ENCODE assay signal across 14 mouse cellular contexts in genomic region chr14:36183701-36184100, GRCm38 (mm10).
DNase-seq lines count a peak whose midpoint lies in the region; ATAC-seq lines count a peak whose summit lies in the region.
"Had no signal": no experiment of that assay in that cellular context is flagged by ENCODE, and none has a peak within 500 bp of the region (broad histone marks: within the 10 kb centered on the region; RNA-seq: fewer than 3 reads in every experiment).

No protein-coding gene starts in this region.

- no peaks in the 10 kb centered on the region for H3K9me3 ChIP-seq in forebrain, embryonic 14.5 days (replicated peaks; ENCODE audit: control insufficient read depth, low read length)
- H3K9me3 ChIP-seq in forebrain, embryonic 11.5 days (ENCODE audit: control insufficient read depth, low read length) = no peaks in the 10 kb centered on the region
- no peaks in the 10 kb centered on the region for H3K9me3 ChIP-seq in forebrain, embryonic 16.5 days (ENCODE audit: control insufficient read depth, low read length)
- no peaks in the 10 kb centered on the region for H3K9me3 ChIP-seq in forebrain, embryonic 12.5 days
- H3K9me3 ChIP-seq: embryonic facial prominence, embryonic 10.5 days; embryonic facial prominence, embryonic 12.5 days had no signal

- peaks cover 3% of the 10 kb centered on the region; the same call in 1 of the 2 replicates for H3K4me1 ChIP-seq in forebrain, embryonic 14.5 days (ENCODE audit: control insufficient read depth, insufficient read depth, low read length)
- no peaks in the 10 kb centered on the region for H3K4me1 ChIP-seq in forebrain, embryonic 11.5 days (replicated peaks; ENCODE audit: control insufficient read depth, insufficient read depth, low read length)
- no peaks in the 10 kb centered on the region for H3K4me1 ChIP-seq in forebrain, embryonic 16.5 days (replicated peaks; ENCODE audit: control insufficient read depth, insufficient read depth, low read length)
- H3K4me1 ChIP-seq in forebrain, embryonic 12.5 days = no peaks in the 10 kb centered on the region
- H3K4me1 ChIP-seq: embryonic facial prominence, embryonic 10.5 days; embryonic facial prominence, embryonic 12.5 days had no signal

- intact Hi-C loops in left cerebral cortex, postnatal 14 days (cut with DNase I) = no loop called here

- DNase-seq in forebrain, embryonic 14.5 days (ENCODE audit: low spot score) = peak; percentile 36
- no peak for DNase-seq in forebrain, embryonic 11.5 days (ENCODE audit: low spot score)
- no peak for DNase-seq in left cerebral cortex, postnatal 14 days (ENCODE audit: low spot score in 2 of 2)
- DNase-seq: adrenal gland, adult 2 months; adrenal gland, postnatal 10 days; adrenal gland, postnatal 25 days; cerebellum, adult 11-12 months; cerebellum, adult 2 months; cerebellum, adult 9-10 months; cerebellum, postnatal 25 days had no signal

- no peak overlapping the region for H3K4me3 ChIP-seq in forebrain, embryonic 14.5 days (ENCODE audit: low read depth, low read length)
- H3K4me3 ChIP-seq in forebrain, embryonic 11.5 days (ENCODE audit: low read depth, low read length) = no peak overlapping the region
- H3K4me3 ChIP-seq in forebrain, embryonic 16.5 days (replicated peaks; ENCODE audit: low read length) = no peak overlapping the region
- H3K4me3 ChIP-seq in forebrain, embryonic 12.5 days (replicated peaks) = no peak overlapping the region
- H3K4me3 ChIP-seq: embryonic facial prominence, embryonic 10.5 days; embryonic facial prominence, embryonic 12.5 days had no signal

- no peak overlapping the region for H3K9ac ChIP-seq in forebrain, embryonic 14.5 days (ENCODE audit: low read length)
- no peak overlapping the region for H3K9ac ChIP-seq in forebrain, embryonic 11.5 days (ENCODE audit: low read length)
- H3K9ac ChIP-seq in forebrain, embryonic 16.5 days (replicated peaks; ENCODE audit: low read depth, low read length) = no peak overlapping the region
- H3K9ac ChIP-seq in forebrain, embryonic 12.5 days = no peak overlapping the region
- H3K9ac ChIP-seq: embryonic facial prominence, embryonic 12.5 days had no signal

- peak; percentile 61 for ATAC-seq in forebrain, embryonic 14.5 days
- ATAC-seq in forebrain, embryonic 11.5 days (replicated peaks; ENCODE audit: low FRiP score) = no peak
- peak; percentile 71 for ATAC-seq in forebrain, embryonic 16.5 days
- no peak for ATAC-seq in forebrain, embryonic 12.5 days (ENCODE audit: low FRiP score)

- no peaks in the 10 kb centered on the region for H3K27me3 ChIP-seq in forebrain, embryonic 14.5 days (replicated peaks; ENCODE audit: control insufficient read depth, insufficient read depth, low read length)
- H3K27me3 ChIP-seq in forebrain, embryonic 11.5 days (ENCODE audit: control insufficient read depth, insufficient read depth, low read length) = no peaks in the 10 kb centered on the region
- no peaks in the 10 kb centered on the region for H3K27me3 ChIP-seq in forebrain, embryonic 16.5 days (replicated peaks; ENCODE audit: control insufficient read depth, insufficient read depth, low read length)
- no peaks in the 10 kb centered on the region for H3K27me3 ChIP-seq in forebrain, embryonic 12.5 days
- H3K27me3 ChIP-seq: embryonic facial prominence, embryonic 12.5 days had no signal

- H3K27ac ChIP-seq in forebrain, embryonic 14.5 days (ENCODE audit: low read depth, low read length) = no peak overlapping the region
- H3K27ac ChIP-seq in forebrain, embryonic 11.5 days (ENCODE audit: low read depth, low read length) = no peak overlapping the region
- no peak overlapping the region for H3K27ac ChIP-seq in forebrain, embryonic 16.5 days (ENCODE audit: low read length)
- H3K27ac ChIP-seq in forebrain, embryonic 12.5 days = no peak overlapping the region
- H3K27ac ChIP-seq: embryonic facial prominence, embryonic 10.5 days; embryonic facial prominence, embryonic 12.5 days had no signal

- no peaks in the 10 kb centered on the region for H3K36me3 ChIP-seq in forebrain, embryonic 14.5 days (ENCODE audit: control insufficient read depth, insufficient read depth, low read length)
- H3K36me3 ChIP-seq in forebrain, embryonic 11.5 days (ENCODE audit: control insufficient read depth, insufficient read depth, low read length) = no peaks in the 10 kb centered on the region
- H3K36me3 ChIP-seq in forebrain, embryonic 16.5 days (ENCODE audit: control insufficient read depth, insufficient read depth) = no peaks in the 10 kb centered on the region
- H3K36me3 ChIP-seq in forebrain, embryonic 12.5 days (replicated peaks) = no peaks in the 10 kb centered on the region
- H3K36me3 ChIP-seq: embryonic facial prominence, embryonic 10.5 days; embryonic facial prominence, embryonic 12.5 days had no signal

- WGBS in forebrain, embryonic 14.5 days = 12% methylated on average over 1 of the region's 1 CpGs
- 56% methylated on average over 1 of the region's 1 CpGs for WGBS in forebrain, embryonic 11.5 days
- 6% methylated on average over 1 of the region's 1 CpGs for WGBS in forebrain, embryonic 16.5 days
- WGBS in forebrain, embryonic 12.5 days = 44% methylated on average over 1 of the region's 1 CpGs

- H3K4me2 ChIP-seq in forebrain, embryonic 14.5 days (ENCODE audit: low read length) = no peak overlapping the region
- no peak overlapping the region for H3K4me2 ChIP-seq in forebrain, embryonic 11.5 days (ENCODE audit: low read depth, low read length, severe bottlenecking)
- H3K4me2 ChIP-seq in forebrain, embryonic 16.5 days (ENCODE audit: low read length) = no peak overlapping the region
- no peak overlapping the region for H3K4me2 ChIP-seq in forebrain, embryonic 12.5 days
- H3K4me2 ChIP-seq: embryonic facial prominence, embryonic 12.5 days had no signal

Comparison
In these comparisons a context has a peak if more than half of its experiments do, and no peak if none do; other contexts are left out.
1. ATAC-seq: peak in forebrain, embryonic 14.5 days (single experiment) and forebrain, embryonic 16.5 days (single experiment); none in forebrain, embryonic 11.5 days (single experiment) and forebrain, embryonic 12.5 days (single experiment).